Comparison of ENCODE assay signal across 8 mouse cellular contexts in the genomic region with DNA sequence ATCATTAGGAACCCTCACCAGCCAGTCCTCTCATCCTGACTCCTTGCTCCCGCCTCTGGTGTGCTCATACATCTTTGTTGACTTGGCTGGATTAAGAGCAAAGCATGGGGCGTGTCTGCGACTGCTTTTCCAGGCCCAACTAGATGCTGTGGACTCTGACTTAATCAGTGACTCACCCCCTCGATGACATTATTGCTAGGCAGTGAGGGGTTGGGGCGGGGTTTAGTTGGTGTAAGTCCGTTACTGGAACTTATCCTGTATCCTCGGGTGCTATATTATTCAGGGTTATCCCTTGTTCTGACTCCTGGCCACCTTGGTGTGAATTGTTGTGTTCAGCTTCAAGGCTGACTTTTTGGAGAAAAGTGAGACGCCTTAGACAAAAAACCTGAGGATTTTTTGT.
DNase-seq lines count a peak whose midpoint lies in the region; ATAC-seq and TF ChIP-seq lines count a peak whose summit lies in the region.
"Had no signal": no experiment of that assay in that cellular context is flagged by ENCODE, and none has a peak within 500 bp of the region (broad histone marks: within the 10 kb centered on the region; RNA-seq: fewer than 3 reads in every experiment).

No protein-coding gene starts in this region.

- ATAC-seq in lung, postnatal 0 days = peak; percentile 72
- ATAC-seq in intestine, embryonic 15.5 days = peak; percentile 81
- ATAC-seq in stomach, embryonic 16.5 days (ENCODE audit: insufficient read depth, low FRiP score) = peak; percentile 66

- H3K9ac ChIP-seq in lung, postnatal 0 days (replicated peaks; ENCODE audit: low read depth) = no peak overlapping the region
- H3K9ac ChIP-seq in intestine, embryonic 15.5 days = no peak overlapping the region
- no peak overlapping the region for H3K9ac ChIP-seq in stomach, embryonic 16.5 days (ENCODE audit: low read length)
- H3K9ac ChIP-seq: heart, embryonic 15.5 days had no signal

- intact Hi-C loops in heart, postnatal 25 days (cut with DNase I) = loop anchor here (1.0 to 10.0 kb wide), 3 partner anchors 255 to 1353 kb away; no protein-coding TSS in a partner anchor

- no peaks in the 10 kb centered on the region for H3K36me3 ChIP-seq in lung, postnatal 0 days (ENCODE audit: insufficient read depth, low read length)
- H3K36me3 ChIP-seq in intestine, embryonic 15.5 days = no peaks in the 10 kb centered on the region
- no peaks in the 10 kb centered on the region for H3K36me3 ChIP-seq in stomach, embryonic 16.5 days (ENCODE audit: control insufficient read depth, insufficient read depth, low read length)
- H3K36me3 ChIP-seq: heart, embryonic 15.5 days had no signal

- no peaks in the 10 kb centered on the region for H3K9me3 ChIP-seq in lung, postnatal 0 days (ENCODE audit: low read length)
- no peaks in the 10 kb centered on the region for H3K9me3 ChIP-seq in intestine, embryonic 15.5 days
- no peaks in the 10 kb centered on the region for H3K9me3 ChIP-seq in stomach, embryonic 16.5 days (replicated peaks; ENCODE audit: control insufficient read depth, low read length)
- H3K9me3 ChIP-seq: heart, embryonic 15.5 days had no signal

- 48% methylated on average over 8 of the region's 8 CpGs for WGBS in lung, postnatal 0 days
- 55% methylated on average over 8 of the region's 8 CpGs for WGBS in intestine, embryonic 15.5 days
- WGBS in stomach, embryonic 16.5 days = 49% methylated on average over 8 of the region's 8 CpGs

- DNase-seq in lung, postnatal 0 days (ENCODE audit: low spot score) = peak; percentile 56
- no peak for DNase-seq in lung, postnatal 36 days
- peak; percentile 33 to 40 for DNase-seq in adrenal gland, postnatal 36 days
- no peak for DNase-seq in thymus, adult 18-20 months
- DNase-seq in heart, postnatal 25 days (ENCODE audit: low spot score) = no peak

- TF ChIP-seq EP300 in lung, postnatal 0 days (IDR thresholded peaks at IDR 0.05) = no peak

- no peak overlapping the region for H3K4me3 ChIP-seq in lung, postnatal 0 days (ENCODE audit: low read depth, low read length)
- no peak overlapping the region for H3K4me3 ChIP-seq in intestine, embryonic 15.5 days (replicated peaks)
- no peak overlapping the region for H3K4me3 ChIP-seq in stomach, embryonic 16.5 days (replicated peaks; ENCODE audit: low read length)
- H3K4me3 ChIP-seq: heart, embryonic 15.5 days had no signal

- no peak overlapping the region for H3K4me2 ChIP-seq in lung, postnatal 0 days (replicated peaks; ENCODE audit: low read depth, low read length)
- no peak overlapping the region for H3K4me2 ChIP-seq in intestine, embryonic 15.5 days (replicated peaks)
- H3K4me2 ChIP-seq in stomach, embryonic 16.5 days (ENCODE audit: low read depth, low read length) = no peak overlapping the region
- H3K4me2 ChIP-seq: heart, embryonic 15.5 days had no signal

- TF ChIP-seq CTCF in lung, postnatal 0 days (IDR thresholded peaks at IDR 0.05) = no peak

- no peak overlapping the region for H3K27ac ChIP-seq in lung, postnatal 0 days (ENCODE audit: low read length)
- no peak overlapping the region for H3K27ac ChIP-seq in intestine, embryonic 15.5 days
- no peak overlapping the region for H3K27ac ChIP-seq in stomach, embryonic 16.5 days (ENCODE audit: low read length)
- H3K27ac ChIP-seq: heart, embryonic 15.5 days had no signal

- no peaks in the 10 kb centered on the region for H3K27me3 ChIP-seq in lung, postnatal 0 days (replicated peaks; ENCODE audit: insufficient read depth, low read length)
- no peaks in the 10 kb centered on the region for H3K27me3 ChIP-seq in intestine, embryonic 15.5 days (replicated peaks)
- no peaks in the 10 kb centered on the region for H3K27me3 ChIP-seq in stomach, embryonic 16.5 days (ENCODE audit: control insufficient read depth, insufficient read depth, low read length)
- H3K27me3 ChIP-seq: heart, embryonic 15.5 days had no signal

- no peaks in the 10 kb centered on the region for H3K4me1 ChIP-seq in lung, postnatal 0 days (ENCODE audit: insufficient read depth, low read depth, low read length)
- peaks cover 3% of the 10 kb centered on the region; the same call in 1 of the 2 replicates for H3K4me1 ChIP-seq in intestine, embryonic 15.5 days (replicated peaks)
- no peaks in the 10 kb centered on the region for H3K4me1 ChIP-seq in stomach, embryonic 16.5 days (ENCODE audit: control insufficient read depth, insufficient read depth, low read length)

Comparison
In these comparisons a context has a peak if more than half of its experiments do, and no peak if none do; other contexts are left out.
1. DNase-seq: peak in lung, postnatal 0 days (single experiment) and adrenal gland, postnatal 36 days (2 of 2); none in lung, postnatal 36 days (single experiment), thymus, adult 18-20 months (0 of 2) and heart, postnatal 25 days (single experiment).
2. Peak in every context shown above with its lines, with median percentiles within 50 percentile points of each other: ATAC-seq.